Mouse (Mus musculus): Measurements from ENCODE around the gene Gcg. TPM values are rescaled to one million over a fixed set of nuclear protein-coding genes. Genes with fewer than 3 reads are reported as not detected.

Gcg gene
- polyA plus RNA-seq, 1 experiment from 2014 or later: 6.3 TPM

DNA sequence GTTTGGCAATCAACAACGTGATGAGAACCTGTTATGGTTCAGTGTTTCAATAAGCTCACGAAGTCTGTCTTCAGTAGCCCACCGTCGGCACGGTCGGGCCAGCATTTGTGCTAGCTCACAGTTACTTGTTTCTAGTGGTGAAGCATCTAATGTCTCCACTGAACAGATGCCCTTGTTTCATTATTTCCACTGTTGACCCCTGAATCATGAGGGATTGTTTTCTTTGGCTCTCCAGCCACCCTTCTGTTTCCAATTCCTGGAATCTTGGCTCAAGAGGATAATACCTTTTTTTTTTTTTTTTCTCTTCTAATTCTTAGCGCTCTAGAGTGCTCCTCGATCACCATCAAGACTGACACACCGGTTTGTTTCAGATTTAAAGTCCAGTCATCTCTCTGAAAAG is 13.9 kb downstream of the Gcg start:
- H3K27ac ChIP-seq (ENCODE audit: low read depth, low read length): no peak overlapping the region
- 88% methylated on average over 9 of the region's 9 CpGs for WGBS
- ATAC-seq (replicated peaks; ENCODE audit: low FRiP score): no peak
- no peaks in the 10 kb centered on the region for H3K36me3 ChIP-seq (ENCODE audit: control insufficient read depth, insufficient read depth, low read length)
- no peaks in the 10 kb centered on the region for H3K9me3 ChIP-seq (ENCODE audit: control insufficient read depth, low read length)
- no peak overlapping the region for H3K4me2 ChIP-seq
- H3K9ac ChIP-seq (ENCODE audit: low read depth, low read length): no peak overlapping the region
- no peak overlapping the region for H3K4me3 ChIP-seq (ENCODE audit: low read depth, low read length)
- no peak for DNase-seq (ENCODE audit: low spot score)
- no peaks in the 10 kb centered on the region for H3K27me3 ChIP-seq (replicated peaks; ENCODE audit: control insufficient read depth, insufficient read depth, low read length)
- no peaks in the 10 kb centered on the region for H3K4me1 ChIP-seq (replicated peaks; ENCODE audit: control insufficient read depth, insufficient read depth, low read length)

DNA sequence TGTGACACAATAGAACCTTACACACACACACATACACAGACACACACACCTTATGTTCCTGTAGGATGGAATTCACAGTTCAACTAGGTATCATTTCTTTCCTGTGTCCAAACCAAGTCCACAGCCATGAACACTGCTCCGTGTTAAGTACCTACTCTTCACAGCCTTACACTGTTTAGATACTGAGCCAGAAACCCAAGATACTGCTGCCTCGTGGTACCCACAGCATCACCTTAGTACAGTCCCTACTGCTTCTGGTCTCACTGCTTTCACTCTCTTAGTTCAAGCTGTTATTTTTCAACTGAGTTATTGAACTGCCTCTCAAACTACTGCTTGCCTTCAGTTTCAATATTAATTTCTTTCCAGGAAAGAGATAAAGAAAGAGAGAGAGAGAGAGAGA is 20.2 kb downstream of the Gcg start:
- 86% methylated on average over 2 of the region's 2 CpGs for WGBS
- DNase-seq (ENCODE audit: low spot score): no peak
- H3K36me3 ChIP-seq (ENCODE audit: control insufficient read depth, insufficient read depth, low read length): no peaks in the 10 kb centered on the region
- H3K9ac ChIP-seq (ENCODE audit: low read depth, low read length): no peak overlapping the region
- no peaks in the 10 kb centered on the region for H3K4me1 ChIP-seq (replicated peaks; ENCODE audit: control insufficient read depth, insufficient read depth, low read length)
- no peaks in the 10 kb centered on the region for H3K9me3 ChIP-seq (ENCODE audit: control insufficient read depth, low read length)
- no peak for ATAC-seq (replicated peaks; ENCODE audit: low FRiP score)
- no peak overlapping the region for H3K4me3 ChIP-seq (ENCODE audit: low read depth, low read length)
- H3K27ac ChIP-seq (ENCODE audit: low read depth, low read length): no peak overlapping the region
- H3K27me3 ChIP-seq (replicated peaks; ENCODE audit: control insufficient read depth, insufficient read depth, low read length): no peaks in the 10 kb centered on the region
- no peak overlapping the region for H3K4me2 ChIP-seq

DNA sequence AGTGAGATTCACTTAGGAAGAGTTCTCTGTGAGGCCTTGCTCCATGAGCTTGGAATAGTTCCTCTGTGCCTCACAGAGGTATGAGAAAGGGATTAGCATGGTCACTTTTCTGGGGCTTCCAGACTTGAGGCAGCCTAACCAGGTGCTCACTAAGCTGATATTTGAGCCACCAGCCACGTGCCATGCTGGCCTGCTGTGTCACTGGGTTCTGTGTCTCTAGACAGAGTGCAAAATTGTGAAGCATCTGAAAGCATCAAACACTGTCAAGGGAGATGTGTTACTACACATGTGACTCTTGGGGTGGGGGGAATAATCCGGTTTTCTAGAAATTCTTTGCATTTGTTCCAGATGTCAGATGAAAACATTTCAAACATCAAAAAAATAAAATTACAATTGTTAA is 21.3 kb downstream of the Gcg start:
- Histone ChIP-seq H3K9me3 (ENCODE audit: control insufficient read depth, low read length) (no peaks in the 10 kb centered on the region), H3K36me3 (ENCODE audit: control insufficient read depth, insufficient read depth, low read length) (no peaks in the 10 kb centered on the region), H3K27me3 (replicated peaks; ENCODE audit: control insufficient read depth, insufficient read depth, low read length) (no peaks in the 10 kb centered on the region), H3K4me3 (ENCODE audit: low read depth, low read length) (no peak overlapping the region), H3K9ac (ENCODE audit: low read depth, low read length) (no peak overlapping the region), H3K4me1 (replicated peaks; ENCODE audit: control insufficient read depth, insufficient read depth, low read length) (no peaks in the 10 kb centered on the region), H3K4me2 (no peak overlapping the region), H3K27ac (ENCODE audit: low read depth, low read length) (no peak overlapping the region)
- DNase-seq (ENCODE audit: low spot score): no peak
- WGBS: 83% methylated on average over 2 of the region's 2 CpGs
- no peak for ATAC-seq (replicated peaks; ENCODE audit: low FRiP score)

DNA sequence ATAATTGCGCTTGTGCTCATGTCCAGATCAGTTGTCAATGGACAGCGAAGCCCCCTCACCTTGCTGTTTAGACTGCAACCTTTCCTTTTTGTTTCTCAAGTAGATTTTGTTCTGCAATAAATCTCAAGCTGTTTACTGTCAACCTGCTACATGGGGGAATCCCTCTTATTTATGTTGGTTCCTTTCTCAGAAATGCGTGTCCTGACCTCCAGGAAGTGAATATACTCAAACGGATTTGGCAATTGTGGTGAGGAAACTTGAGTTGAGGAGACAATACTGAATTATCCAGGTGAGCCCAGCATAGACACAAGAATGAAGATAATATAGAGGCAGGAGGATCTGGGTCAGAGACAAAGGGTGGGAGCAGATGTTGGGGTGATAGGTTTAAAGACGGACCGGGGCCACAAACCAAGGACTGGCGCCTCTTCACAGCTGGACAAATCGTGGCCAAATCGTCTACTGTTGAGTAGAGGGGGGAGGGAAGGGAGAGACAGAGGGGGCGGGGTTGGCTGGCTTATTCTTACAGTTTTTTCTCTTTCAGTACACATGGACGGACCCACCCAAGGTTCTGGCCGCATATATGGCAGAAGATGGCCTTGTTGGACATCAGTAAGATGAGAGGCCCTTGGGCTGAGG is 22.5 kb downstream of the Gcg start:
- ATAC-seq (replicated peaks; ENCODE audit: low FRiP score): no peak
- 73% methylated on average over 12 of the region's 12 CpGs for WGBS

DNA sequence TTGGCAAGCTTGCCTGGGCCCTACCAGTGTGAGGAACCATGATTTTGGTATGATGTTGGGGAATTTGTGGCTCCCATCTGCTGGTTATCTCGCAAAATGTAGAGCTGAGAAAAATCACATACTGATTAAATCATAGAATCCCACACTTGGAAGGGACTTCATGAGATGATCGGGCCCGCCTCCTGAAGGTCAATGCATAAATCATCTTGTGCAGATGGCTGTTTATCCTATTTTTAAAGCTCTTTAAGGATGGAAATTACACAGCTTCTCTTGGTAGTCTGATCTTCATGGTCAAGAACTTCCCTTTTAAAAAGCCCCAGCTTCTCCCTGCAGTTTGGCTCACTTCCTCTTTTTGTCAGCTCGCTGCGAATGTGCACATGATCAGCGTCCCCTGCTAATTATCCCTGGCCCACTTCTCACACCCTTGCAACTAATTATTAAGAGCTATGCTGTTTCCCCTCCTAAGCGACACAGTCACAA is 23.2 kb downstream of the Gcg start:
- H3K4me2 ChIP-seq: no peak overlapping the region
- WGBS: 54% methylated on average over 7 of the region's 7 CpGs
- H3K4me3 ChIP-seq (ENCODE audit: low read depth, low read length): no peak overlapping the region
- H3K27ac ChIP-seq (ENCODE audit: low read depth, low read length): no peak overlapping the region
- ATAC-seq (replicated peaks; ENCODE audit: low FRiP score) (no peak), DNase-seq (ENCODE audit: low spot score) (no peak)
- no peaks in the 10 kb centered on the region for H3K9me3 ChIP-seq (ENCODE audit: control insufficient read depth, low read length)
- no peaks in the 10 kb centered on the region for H3K36me3 ChIP-seq (ENCODE audit: control insufficient read depth, insufficient read depth, low read length)
- no peaks in the 10 kb centered on the region for H3K27me3 ChIP-seq (replicated peaks; ENCODE audit: control insufficient read depth, insufficient read depth, low read length)
- no peaks in the 10 kb centered on the region for H3K4me1 ChIP-seq (replicated peaks; ENCODE audit: control insufficient read depth, insufficient read depth, low read length)
- H3K9ac ChIP-seq (ENCODE audit: low read depth, low read length): no peak overlapping the region

More for the DNA sequence above, 22.5 kb downstream of the Gcg start:
- Histone ChIP-seq H3K9ac (ENCODE audit: low read depth, low read length) (no peak overlapping the region), H3K27me3 (replicated peaks; ENCODE audit: control insufficient read depth, insufficient read depth, low read length) (no peaks in the 10 kb centered on the region), H3K4me3 (ENCODE audit: low read depth, low read length) (no peak overlapping the region), H3K9me3 (ENCODE audit: control insufficient read depth, low read length) (no peaks in the 10 kb centered on the region), H3K4me2 (no peak overlapping the region), H3K27ac (ENCODE audit: low read depth, low read length) (no peak overlapping the region), H3K36me3 (ENCODE audit: control insufficient read depth, insufficient read depth, low read length) (no peaks in the 10 kb centered on the region), H3K4me1 (replicated peaks; ENCODE audit: control insufficient read depth, insufficient read depth, low read length) (no peaks in the 10 kb centered on the region)
- no peak for DNase-seq (ENCODE audit: low spot score)

DNA sequence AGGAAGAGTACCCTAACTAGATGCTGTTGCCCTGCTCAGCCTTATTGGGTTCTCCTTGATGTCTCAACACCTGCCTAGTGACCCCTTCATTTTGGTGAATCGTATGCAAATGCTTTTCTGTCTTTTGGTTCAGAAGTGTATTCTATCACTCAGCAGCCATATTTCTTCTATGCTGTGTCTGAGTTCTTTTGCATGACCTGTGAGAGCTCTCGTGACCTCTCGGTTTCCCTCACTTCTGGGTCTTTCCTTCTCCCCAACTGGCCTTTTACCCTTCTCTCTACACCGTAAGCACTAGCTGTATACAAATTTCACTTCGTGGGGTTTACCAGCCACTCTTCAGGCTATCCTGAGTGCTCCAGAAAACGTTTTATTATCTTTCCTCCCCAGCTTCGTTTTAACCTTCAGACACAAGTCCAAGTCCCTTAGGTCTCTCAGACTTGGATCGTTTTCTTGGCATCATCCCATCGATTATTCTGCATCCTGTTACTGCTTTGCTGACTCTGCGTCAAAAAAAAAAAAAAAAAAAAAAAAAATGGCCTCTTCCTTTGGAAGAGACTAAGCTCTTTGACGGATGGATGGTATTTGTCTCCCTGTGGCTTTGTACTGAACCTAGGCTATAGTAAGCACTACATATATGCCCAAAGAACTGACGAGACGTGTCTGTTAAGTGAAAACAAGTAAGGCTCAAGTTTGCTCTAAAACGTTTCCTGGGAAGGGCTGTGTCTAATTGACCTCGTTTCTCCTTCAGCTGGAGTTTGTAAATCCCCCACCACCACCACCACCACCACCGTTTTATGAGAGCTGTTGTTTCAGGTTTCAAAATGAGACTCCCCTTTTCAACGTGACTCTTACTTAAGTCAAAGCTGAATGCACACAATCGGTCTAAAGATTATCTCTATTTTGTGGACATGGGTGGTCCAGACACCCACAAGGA is 23.9 kb downstream of the Gcg start:
- Histone ChIP-seq H3K36me3 (ENCODE audit: control insufficient read depth, insufficient read depth, low read length) (no peaks in the 10 kb centered on the region), H3K9ac (ENCODE audit: low read depth, low read length) (no peak overlapping the region), H3K4me3 (ENCODE audit: low read depth, low read length) (no peak overlapping the region), H3K9me3 (ENCODE audit: control insufficient read depth, low read length) (no peaks in the 10 kb centered on the region), H3K27ac (ENCODE audit: low read depth, low read length) (no peak overlapping the region), H3K27me3 (replicated peaks; ENCODE audit: control insufficient read depth, insufficient read depth, low read length) (no peaks in the 10 kb centered on the region), H3K4me1 (replicated peaks; ENCODE audit: control insufficient read depth, insufficient read depth, low read length) (no peaks in the 10 kb centered on the region), H3K4me2 (no peak overlapping the region)
- DNase-seq (ENCODE audit: low spot score): no peak
- 69% methylated on average over 18 of the region's 18 CpGs for WGBS
- no peak for ATAC-seq (replicated peaks; ENCODE audit: low FRiP score)

DNA sequence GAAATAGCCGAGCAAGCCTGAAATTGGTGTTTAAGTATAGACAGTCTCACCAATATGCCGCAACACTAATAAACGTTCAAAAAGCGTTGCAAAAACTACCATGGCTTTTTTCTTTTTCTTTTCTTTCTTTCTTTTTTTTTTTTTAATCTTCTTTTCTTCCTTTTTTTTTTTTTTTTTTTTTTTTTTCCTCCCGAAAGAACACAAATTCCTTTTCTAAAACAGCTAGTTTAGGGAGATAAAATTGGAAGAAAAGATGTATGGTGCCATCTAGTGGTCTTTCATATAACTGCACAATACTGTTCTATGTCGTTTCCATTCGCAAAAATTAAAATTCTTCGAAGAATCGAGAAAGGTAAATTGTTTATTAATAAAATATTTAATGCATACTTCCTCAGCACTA is 25.4 kb downstream of the Gcg start:
- H3K27me3 ChIP-seq (replicated peaks; ENCODE audit: control insufficient read depth, insufficient read depth, low read length): no peaks in the 10 kb centered on the region
- H3K4me3 ChIP-seq (ENCODE audit: low read depth, low read length): no peak overlapping the region
- H3K36me3 ChIP-seq (ENCODE audit: control insufficient read depth, insufficient read depth, low read length): no peaks in the 10 kb centered on the region
- WGBS: 43% methylated on average over 9 of the region's 9 CpGs
- H3K9ac ChIP-seq (ENCODE audit: low read depth, low read length): no peak overlapping the region
- H3K4me1 ChIP-seq (replicated peaks; ENCODE audit: control insufficient read depth, insufficient read depth, low read length): no peaks in the 10 kb centered on the region
- H3K27ac ChIP-seq (ENCODE audit: low read depth, low read length): no peak overlapping the region
- no peaks in the 10 kb centered on the region for H3K9me3 ChIP-seq (ENCODE audit: control insufficient read depth, low read length)
- DNase-seq (ENCODE audit: low spot score) (no peak), ATAC-seq (replicated peaks; ENCODE audit: low FRiP score) (no peak)
- H3K4me2 ChIP-seq: no peak overlapping the region

DNA sequence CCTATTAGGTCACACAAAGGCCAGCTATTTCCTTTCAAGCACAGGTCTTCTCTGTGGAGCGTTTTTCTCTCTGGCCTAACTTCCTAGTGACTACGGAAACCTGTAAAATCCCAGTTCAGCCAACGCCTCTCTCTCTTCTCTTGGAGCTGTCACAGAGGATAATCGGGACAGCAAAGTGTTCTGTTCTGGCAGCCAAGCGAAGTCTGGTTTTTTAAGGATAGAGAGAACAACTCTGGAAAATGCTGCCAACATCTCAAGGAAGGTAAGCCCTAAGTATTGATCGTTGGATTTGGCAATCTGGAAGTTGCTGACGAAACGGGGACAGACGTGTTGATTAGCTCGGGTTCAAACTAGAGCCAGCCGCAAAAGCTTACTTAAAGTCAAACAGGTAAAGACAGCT is 28.5 kb downstream of the Gcg start:
- no peak overlapping the region for H3K27ac ChIP-seq (ENCODE audit: low read depth, low read length)
- no peaks in the 10 kb centered on the region for H3K4me1 ChIP-seq (replicated peaks; ENCODE audit: control insufficient read depth, insufficient read depth, low read length)
- WGBS: 83% methylated on average over 11 of the region's 11 CpGs
- H3K27me3 ChIP-seq (replicated peaks; ENCODE audit: control insufficient read depth, insufficient read depth, low read length): no peaks in the 10 kb centered on the region
- H3K4me2 ChIP-seq: no peak overlapping the region
- H3K9me3 ChIP-seq (ENCODE audit: control insufficient read depth, low read length): no peaks in the 10 kb centered on the region
- ATAC-seq (replicated peaks; ENCODE audit: low FRiP score) (no peak), DNase-seq (ENCODE audit: low spot score) (no peak)
- H3K36me3 ChIP-seq (ENCODE audit: control insufficient read depth, insufficient read depth, low read length): no peaks in the 10 kb centered on the region
- H3K9ac ChIP-seq (ENCODE audit: low read depth, low read length): no peak overlapping the region
- no peak overlapping the region for H3K4me3 ChIP-seq (ENCODE audit: low read depth, low read length)

DNA sequence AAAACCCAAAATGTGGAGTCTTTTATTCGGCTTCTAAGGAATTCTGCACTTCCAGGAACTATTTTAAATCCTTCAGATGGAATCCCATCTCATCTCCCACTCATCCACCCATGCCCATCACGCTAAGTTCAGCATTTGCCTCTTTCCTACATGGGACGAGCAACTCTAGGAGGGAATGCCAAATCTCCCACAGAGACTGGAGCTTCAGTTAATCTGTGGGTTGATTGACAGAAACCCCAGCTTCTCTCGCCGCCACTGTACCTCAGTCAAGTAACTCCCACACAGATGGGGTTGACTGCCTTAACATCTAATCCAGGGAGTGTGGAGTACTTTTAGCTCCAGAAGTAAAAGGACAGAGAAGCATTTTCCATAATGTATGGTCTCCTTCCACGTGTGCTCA is 29.4 kb downstream of the Gcg start:
- Histone ChIP-seq H3K9me3 (ENCODE audit: control insufficient read depth, low read length) (no peaks in the 10 kb centered on the region), H3K27ac (ENCODE audit: low read depth, low read length) (no peak overlapping the region), H3K36me3 (ENCODE audit: control insufficient read depth, insufficient read depth, low read length) (no peaks in the 10 kb centered on the region), H3K4me2 (no peak overlapping the region), H3K4me3 (ENCODE audit: low read depth, low read length) (no peak overlapping the region), H3K27me3 (replicated peaks; ENCODE audit: control insufficient read depth, insufficient read depth, low read length) (no peaks in the 10 kb centered on the region), H3K9ac (ENCODE audit: low read depth, low read length) (no peak overlapping the region), H3K4me1 (replicated peaks; ENCODE audit: control insufficient read depth, insufficient read depth, low read length) (no peaks in the 10 kb centered on the region)
- DNase-seq (ENCODE audit: low spot score): no peak
- no peak for ATAC-seq (replicated peaks; ENCODE audit: low FRiP score)
- 79% methylated on average over 6 of the region's 6 CpGs for WGBS
